Mouse (Mus musculus): ENCODE data around the gene Lrp1. TPM values are rescaled to one million over a fixed set of nuclear protein-coding genes. Genes with fewer than 3 reads are reported as not detected.

The Lrp1 gene
- polyA plus RNA-seq (2012) = 2.1 and 2.3 TPM in 2 replicates

GRCm38 (mm10) chr10:127620406-127621190 lies at the start of gene Lrp1:
Lrp1 (minus strand) TSS chr10:127621148.
- peaks cover 8% of the 10 kb centered on the region for H3K4me1 ChIP-seq (ENCODE audit: control insufficient read depth)
- peaks cover 68% of the 10 kb centered on the region for H3K27me3 ChIP-seq (ENCODE audit: control insufficient read depth)
- H3K9me3 ChIP-seq (ENCODE audit: control insufficient read depth, low read length) = no peaks in the 10 kb centered on the region
- TF ChIP-seq GATA1 (IDR thresholded peaks at IDR 0.05; ENCODE audit: low read length) (no peak), TAL1 (IDR thresholded peaks at IDR 0.05; ENCODE audit: low read length) (no peak)
- peak within 1 kb of the TSS; percentile 51 for H3K4me3 ChIP-seq (replicated peaks)
- no peaks in the 10 kb centered on the region for H3K36me3 ChIP-seq (ENCODE audit: control insufficient read depth)

DNA sequence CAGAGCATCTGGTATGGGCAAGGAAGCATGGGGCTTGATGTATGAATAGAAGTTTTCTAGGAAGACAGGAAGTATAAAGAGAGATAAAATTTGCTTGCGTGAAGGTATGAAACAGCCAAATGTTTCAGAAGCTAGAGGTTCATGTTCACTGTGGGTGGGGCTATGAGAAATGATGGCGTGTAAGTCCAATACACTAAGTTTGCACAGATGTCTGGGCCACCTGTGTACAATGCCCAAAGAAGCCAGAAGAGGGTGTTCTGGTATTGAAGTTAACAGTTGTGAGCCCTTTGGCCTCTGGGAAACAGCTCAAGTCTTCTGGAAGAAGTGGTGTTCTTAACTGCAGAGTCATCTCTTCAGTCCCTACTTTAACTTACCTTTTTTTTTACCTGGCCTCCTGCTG lies 49.2 kb upstream of the Lrp1 start:
- no peak for TF ChIP-seq GATA1 (IDR thresholded peaks at IDR 0.05; ENCODE audit: low read length)
- Histone ChIP-seq H3K9me3 (ENCODE audit: control insufficient read depth, low read length) (peaks cover 6% of the 10 kb centered on the region; the same call in 1 of the 2 replicates), H3K27me3 (ENCODE audit: control insufficient read depth) (peaks cover 49% of the 10 kb centered on the region), H3K4me1 (ENCODE audit: control insufficient read depth) (peaks cover 27% of the 10 kb centered on the region), H3K4me3 (replicated peaks) (no peak overlapping the region), H3K36me3 (ENCODE audit: control insufficient read depth) (no peaks in the 10 kb centered on the region)

DNA sequence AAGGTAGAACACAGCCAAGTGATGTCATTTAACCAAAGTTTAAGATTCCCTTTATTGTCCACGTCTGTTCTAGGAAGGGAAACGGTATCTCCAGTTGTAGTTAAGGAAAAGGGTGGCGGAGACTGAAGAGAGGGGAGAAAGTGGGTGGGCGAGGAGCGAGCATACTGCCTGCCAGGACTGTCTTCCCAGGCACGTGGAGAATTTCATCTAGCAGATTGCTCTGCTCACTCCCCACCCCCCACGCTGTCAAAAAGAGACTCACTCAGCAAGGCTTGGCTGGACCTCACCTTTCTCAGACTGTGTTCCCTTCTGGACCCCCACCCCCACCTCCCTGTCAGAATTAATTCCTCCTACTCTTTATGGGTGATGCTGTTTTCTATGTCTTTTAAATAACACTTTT lies 48.2 kb upstream of the Lrp1 start:
- H3K27me3 ChIP-seq (ENCODE audit: control insufficient read depth) = peaks cover 59% of the 10 kb centered on the region
- H3K36me3 ChIP-seq (ENCODE audit: control insufficient read depth) = peaks cover 4% of the 10 kb centered on the region; the same call in 1 of the 2 replicates
- peaks cover 25% of the 10 kb centered on the region for H3K4me1 ChIP-seq (ENCODE audit: control insufficient read depth)
- H3K4me3 ChIP-seq (replicated peaks) = no peak overlapping the region
- TF ChIP-seq GATA1 (IDR thresholded peaks at IDR 0.05; ENCODE audit: low read length) (no peak), TAL1 (IDR thresholded peaks at IDR 0.05; ENCODE audit: low read length) (no peak)
- peaks cover 4% of the 10 kb centered on the region; the same call in 1 of the 2 replicates for H3K9me3 ChIP-seq (ENCODE audit: control insufficient read depth, low read length)

DNA sequence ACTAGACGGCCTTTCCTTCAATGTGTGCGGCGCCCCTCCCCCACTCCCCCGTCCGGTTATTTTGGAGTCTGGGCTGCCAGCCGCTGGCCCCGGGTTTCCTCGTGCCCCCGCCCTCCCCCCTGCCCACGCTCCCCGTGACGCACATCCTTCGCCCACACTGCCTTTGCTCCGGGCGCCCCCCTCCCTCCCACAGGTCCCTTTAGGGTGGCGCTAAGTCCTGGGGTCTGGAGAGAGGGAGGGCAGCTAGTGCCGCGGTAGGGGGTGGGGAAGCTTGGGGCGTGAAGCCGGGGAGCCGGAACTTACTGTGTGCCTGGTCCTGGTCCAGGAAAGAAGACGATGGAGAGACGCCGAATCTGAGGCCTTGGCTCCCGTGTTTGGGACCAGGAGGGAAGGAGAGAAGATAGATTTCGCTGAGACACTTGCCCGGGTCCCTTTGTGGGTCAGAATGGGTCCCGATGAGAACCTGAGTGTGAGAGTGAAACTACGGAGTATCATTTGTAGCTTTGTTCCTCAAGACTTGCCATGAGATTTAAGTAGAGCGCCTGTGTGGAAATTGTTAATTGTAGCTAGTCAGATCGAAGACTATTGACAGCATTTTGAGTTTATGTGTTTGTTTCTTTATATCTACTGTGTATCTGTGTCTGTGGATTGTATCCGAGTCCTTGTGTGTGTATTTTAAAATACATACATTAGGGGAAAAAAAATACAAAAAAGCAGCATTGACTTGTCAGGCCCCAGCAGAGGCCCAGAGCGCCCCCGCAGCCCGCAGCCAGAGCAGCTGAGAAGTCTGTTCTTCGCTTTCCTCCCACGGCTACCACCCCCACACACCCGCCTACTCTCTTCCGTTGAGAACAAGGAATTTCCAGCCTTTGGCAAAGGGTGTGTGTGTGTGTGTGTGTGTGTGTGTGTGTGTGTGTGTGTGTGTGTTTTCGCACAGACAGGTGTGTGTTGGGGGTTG lies 47.4 kb upstream of the Lrp1 start, which contains the start of gene Nab2:
Gene Nab2, minus strand, starts transcription at position 476 of the 958 bp plus-strand sequence.
- H3K9me3 ChIP-seq (ENCODE audit: control insufficient read depth, low read length) = peaks cover 4% of the 10 kb centered on the region; the same call in 1 of the 2 replicates
- H3K27me3 ChIP-seq (ENCODE audit: control insufficient read depth) = peaks cover 67% of the 10 kb centered on the region
- peaks cover 4% of the 10 kb centered on the region; the same call in 1 of the 2 replicates for H3K36me3 ChIP-seq (ENCODE audit: control insufficient read depth)
- TF ChIP-seq GATA1 (IDR thresholded peaks at IDR 0.05; ENCODE audit: low read length) (no peak), TAL1 (IDR thresholded peaks at IDR 0.05; ENCODE audit: low read length) (no peak)
- H3K4me3 ChIP-seq (replicated peaks) = peak within 1 kb of the TSS; percentile 34
- peaks cover 28% of the 10 kb centered on the region for H3K4me1 ChIP-seq (ENCODE audit: control insufficient read depth)

- H3K4me1 ChIP-seq (ENCODE audit: control insufficient read depth) = peaks cover 33% of the 10 kb centered on the region
- H3K27me3 ChIP-seq (ENCODE audit: control insufficient read depth) = peaks cover 76% of the 10 kb centered on the region
- H3K4me3 ChIP-seq (replicated peaks) = peak overlapping the region; percentile 34
- peaks cover 4% of the 10 kb centered on the region; the same call in 1 of the 2 replicates for H3K9me3 ChIP-seq (ENCODE audit: control insufficient read depth, low read length)
- TF ChIP-seq GATA1 (IDR thresholded peaks at IDR 0.05; ENCODE audit: low read length) (no peak), TAL1 (IDR thresholded peaks at IDR 0.05; ENCODE audit: low read length) (no peak)
- peaks cover 8% of the 10 kb centered on the region; the same call in 1 of the 2 replicates for H3K36me3 ChIP-seq (ENCODE audit: control insufficient read depth)
Measured at GRCm38 (mm10) chr10:127667269-127668092, 46.5 kb upstream of the Lrp1 start.

DNA sequence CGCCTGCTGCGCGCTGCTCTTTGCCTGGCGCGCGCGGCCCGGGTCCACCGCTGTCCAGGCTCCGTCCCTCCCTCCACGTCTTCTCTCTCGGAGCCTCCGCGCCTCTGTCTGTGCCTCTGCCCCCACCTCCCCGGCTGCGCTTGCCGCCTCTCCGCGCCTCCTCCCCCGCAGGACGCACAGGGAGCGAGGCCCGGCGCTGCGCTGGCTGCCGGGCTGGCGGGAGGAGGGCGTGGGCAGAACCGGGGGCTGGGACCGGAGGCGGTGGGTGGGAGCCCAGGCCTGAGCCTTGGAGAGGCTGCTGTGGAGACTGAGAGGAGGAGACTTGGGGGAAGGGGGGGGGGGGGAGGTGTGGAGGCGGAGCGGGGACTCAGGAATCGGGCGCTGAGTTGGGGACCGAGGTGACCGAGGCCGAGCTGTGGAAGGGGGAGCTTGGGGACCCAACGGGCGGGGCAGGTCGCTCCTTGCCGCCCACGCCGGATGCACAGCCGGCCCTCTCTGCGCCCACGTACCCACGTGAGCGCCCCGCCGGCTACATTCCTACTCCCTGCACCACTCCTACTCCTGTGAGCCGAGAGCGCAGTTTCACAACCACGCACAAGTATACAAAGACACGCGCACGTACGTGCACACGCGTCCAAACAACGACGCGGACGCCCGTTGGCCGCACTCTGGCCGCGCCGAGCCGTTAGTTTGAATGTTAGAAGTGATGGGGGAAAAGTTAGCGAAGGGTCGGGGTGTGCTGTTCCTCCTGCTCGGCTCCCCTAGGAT lies 45.7 kb upstream of the Lrp1 start, which contains the start of gene Nemp1:
Gene Nemp1, plus strand, starts transcription at position 401 of the 768 bp plus-strand sequence.
- Histone ChIP-seq H3K4me3 (replicated peaks) (peak within 1 kb of the TSS; percentile 57), H3K36me3 (ENCODE audit: control insufficient read depth) (peaks cover 8% of the 10 kb centered on the region; the same call in 1 of the 2 replicates), H3K9me3 (ENCODE audit: control insufficient read depth, low read length) (peaks cover 4% of the 10 kb centered on the region; the same call in 1 of the 2 replicates), H3K4me1 (ENCODE audit: control insufficient read depth) (peaks cover 39% of the 10 kb centered on the region), H3K27me3 (ENCODE audit: control insufficient read depth) (peaks cover 83% of the 10 kb centered on the region)
- TF ChIP-seq GATA1 (IDR thresholded peaks at IDR 0.05; ENCODE audit: low read length) = no peak
- no peak for TF ChIP-seq TAL1 (IDR thresholded peaks at IDR 0.05; ENCODE audit: low read length)

GRCm38 (mm10) chr10:127665366-127666181 lies 44.6 kb upstream of the Lrp1 start:
- TF ChIP-seq GATA1 (IDR thresholded peaks at IDR 0.05; ENCODE audit: low read length) = no peak
- TF ChIP-seq TAL1 (IDR thresholded peaks at IDR 0.05; ENCODE audit: low read length) = no peak
- H3K36me3 ChIP-seq (ENCODE audit: control insufficient read depth) = peaks cover 8% of the 10 kb centered on the region; the same call in 1 of the 2 replicates
- peaks cover 43% of the 10 kb centered on the region for H3K4me1 ChIP-seq (ENCODE audit: control insufficient read depth)
- peaks cover 87% of the 10 kb centered on the region for H3K27me3 ChIP-seq (ENCODE audit: control insufficient read depth)
- peaks cover 4% of the 10 kb centered on the region; the same call in 1 of the 2 replicates for H3K9me3 ChIP-seq (ENCODE audit: control insufficient read depth, low read length)
- peak overlapping the region; percentile 57 for H3K4me3 ChIP-seq (replicated peaks)
